Mouse (Mus musculus) neural tube, embryonic 14.5 days (tissue): ENCODE results near the gene Olfr600. TPM values are rescaled to one million over a fixed set of nuclear protein-coding genes. Genes with fewer than 3 reads are reported as not detected.

Source experiments
- polyA plus RNA-seq: library from polyadenylated mRNA; unstranded; fragments of >200 nt; fragmentation: Nextera tagmentation; extraction: Ambion mirVana; gene quantifications from 2 replicates; pipeline ENCODE4 v1.2.1, GENCODE M21; 2014

The Olfr600 gene
- polyA plus RNA-seq, 1 experiment from 2014 or later, result not detected

Other genes with a start within 250 kb of the Olfr600 start
- not detected in 2 replicates for gene Olfr586, start 224.0 kb downstream of the Olfr600 start, polyA plus RNA-seq
- gene Olfr588-ps1, start 208.8 kb downstream of the Olfr600 start, polyA plus RNA-seq, result not detected in 2 replicates
- not detected in 2 replicates for gene Olfr589, start 193.3 kb downstream of the Olfr600 start, polyA plus RNA-seq
- gene Olfr591, start 171.3 kb downstream of the Olfr600 start, polyA plus RNA-seq, result not detected in 2 replicates
- gene Olfr592, start 164.9 kb downstream of the Olfr600 start, polyA plus RNA-seq, result not detected in 2 replicates
- not detected in 2 replicates for gene Olfr593, start 137.8 kb downstream of the Olfr600 start, polyA plus RNA-seq
- not detected in 2 replicates for gene Olfr594, start 132.7 kb downstream of the Olfr600 start, polyA plus RNA-seq
- gene Usp17ld, start 97.2 kb downstream of the Olfr600 start, polyA plus RNA-seq, result not detected in 2 replicates
- not detected in 2 replicates for gene Olfr596, start 44.0 kb downstream of the Olfr600 start, polyA plus RNA-seq
- not detected in 2 replicates for gene Olfr597, start 33.4 kb downstream of the Olfr600 start, polyA plus RNA-seq
- gene Olfr598, start 26.1 kb downstream of the Olfr600 start, polyA plus RNA-seq, result not detected in 2 replicates
- not detected in 2 replicates for gene Olfr599, start 13.8 kb downstream of the Olfr600 start, polyA plus RNA-seq
- gene Olfr601, start 13.0 kb upstream of the Olfr600 start, polyA plus RNA-seq, result not detected in 2 replicates
- gene Olfr603, start 36.5 kb upstream of the Olfr600 start, polyA plus RNA-seq, result not detected in 2 replicates
- not detected in 2 replicates for gene Usp17lc, start 65.4 kb upstream of the Olfr600 start, polyA plus RNA-seq
- not detected in 2 replicates for gene Olfr605, start 95.8 kb upstream of the Olfr600 start, polyA plus RNA-seq
- gene Olfr606, start 99.4 kb upstream of the Olfr600 start, polyA plus RNA-seq, result not detected in 2 replicates
- gene Olfr607, start 114.5 kb upstream of the Olfr600 start, polyA plus RNA-seq, result not detected in 2 replicates
- not detected in 2 replicates for gene Olfr608, start 120.2 kb upstream of the Olfr600 start, polyA plus RNA-seq
- not detected in 2 replicates for gene Olfr609, start 148.4 kb upstream of the Olfr600 start, polyA plus RNA-seq
- not detected in 2 replicates for gene Olfr610, start 162.5 kb upstream of the Olfr600 start, polyA plus RNA-seq
- gene Olfr611, start 171.2 kb upstream of the Olfr600 start, polyA plus RNA-seq, result not detected in 2 replicates
- not detected in 2 replicates for gene Olfr612, start 193.0 kb upstream of the Olfr600 start, polyA plus RNA-seq
- not detected in 2 replicates for gene Olfr613, start 198.4 kb upstream of the Olfr600 start, polyA plus RNA-seq
- gene Olfr615, start 206.4 kb upstream of the Olfr600 start, polyA plus RNA-seq, result not detected in 2 replicates
- gene Olfr616, start 219.5 kb upstream of the Olfr600 start, polyA plus RNA-seq, result not detected in 2 replicates
- gene Olfr617, start 223.4 kb upstream of the Olfr600 start, polyA plus RNA-seq, result not detected in 2 replicates
- not detected in 2 replicates for gene Olfr618, start 240.4 kb upstream of the Olfr600 start, polyA plus RNA-seq